Mouse (Mus musculus): ENCODE data around the gene Arhgap23.
A peak's percentile ranks its signal among the peaks of the same experiment; 100 is the strongest.

Gene Arhgap23

DNA sequence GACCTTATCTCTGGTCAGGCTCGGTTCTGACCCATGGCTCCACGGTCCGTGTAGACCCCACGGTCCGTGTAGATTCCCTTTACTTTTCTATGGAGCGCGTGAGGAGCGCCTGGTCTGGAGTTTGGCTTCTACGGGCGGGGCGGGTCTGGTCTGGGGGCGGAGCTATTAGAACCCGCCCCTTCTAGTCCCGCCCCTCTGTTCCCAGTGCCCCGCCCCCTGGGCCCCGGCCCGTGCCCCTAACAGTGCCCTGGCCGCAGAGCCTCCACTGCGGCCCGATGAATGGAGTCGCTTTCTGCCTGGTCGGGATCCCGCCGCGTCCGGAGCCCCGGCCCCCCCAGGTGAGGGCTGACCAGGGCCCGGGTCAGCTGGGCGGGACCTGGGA is at the start of gene Arhgap23:
Arhgap23 (plus strand) TSS at position 204 of the 382 bp plus-strand sequence.
- DNase-seq = peak; percentile 46

- no peak for DNase-seq
Measured at GRCm38 (mm10) chr11:97365556-97365955, 49.8 kb upstream of the Arhgap23 start.

- peak; percentile 39 for DNase-seq
Measured at GRCm38 (mm10) chr11:97368501-97368900, 46.8 kb upstream of the Arhgap23 start.

GRCm38 (mm10) chr11:97370329-97371091 is 44.8 kb upstream of the Arhgap23 start:
- DNase-seq = peak; percentile 88

- no peak for DNase-seq
Measured at GRCm38 (mm10) chr11:97372159-97372864, 43.0 kb upstream of the Arhgap23 start.

GRCm38 (mm10) chr11:97373402-97373801 is 41.9 kb upstream of the Arhgap23 start:
- DNase-seq = no peak

DNA sequence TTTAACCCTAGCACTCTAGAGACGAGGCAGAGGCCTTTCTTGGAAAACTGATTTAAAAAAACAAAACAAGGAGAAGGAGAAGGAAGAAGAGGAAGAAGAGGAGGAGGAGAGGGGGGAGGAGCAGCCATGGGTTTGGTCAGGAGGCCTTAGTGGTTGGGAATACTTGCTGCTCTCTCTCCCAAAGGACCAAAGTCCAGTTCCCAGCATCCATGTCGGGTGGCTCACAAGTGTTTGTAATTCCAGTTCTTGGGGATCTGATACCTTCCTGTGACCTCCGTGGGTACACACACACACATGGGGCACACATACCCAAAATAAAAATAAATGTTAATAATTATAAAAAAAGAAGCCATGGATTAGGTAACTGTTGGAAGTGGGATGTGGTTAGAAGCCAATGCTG is 35.3 kb upstream of the Arhgap23 start:
- DNase-seq = peak; percentile 81

DNA sequence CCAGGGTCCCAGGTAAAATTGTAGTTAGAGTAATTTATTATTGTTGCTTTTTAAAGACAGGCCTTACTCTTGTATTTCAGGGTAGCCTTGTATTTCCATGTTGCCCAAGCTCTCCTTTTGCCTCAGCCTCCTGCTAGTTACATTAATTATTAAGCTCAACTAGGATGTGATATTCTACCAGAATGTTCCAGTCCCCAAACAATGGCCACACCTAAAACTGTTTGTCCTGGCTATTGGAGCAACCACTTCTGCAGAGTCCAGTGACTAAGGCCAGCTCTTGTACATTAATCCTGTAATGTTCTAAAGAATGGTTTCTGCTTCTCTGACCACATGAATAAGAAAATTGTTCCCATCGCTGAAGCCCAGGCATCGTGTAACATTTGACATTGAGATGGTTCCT is 32.3 kb upstream of the Arhgap23 start:
- DNase-seq = peak; percentile 50

- DNase-seq = no peak
Measured at GRCm38 (mm10) chr11:97383764-97384163, 31.6 kb upstream of the Arhgap23 start.

DNA sequence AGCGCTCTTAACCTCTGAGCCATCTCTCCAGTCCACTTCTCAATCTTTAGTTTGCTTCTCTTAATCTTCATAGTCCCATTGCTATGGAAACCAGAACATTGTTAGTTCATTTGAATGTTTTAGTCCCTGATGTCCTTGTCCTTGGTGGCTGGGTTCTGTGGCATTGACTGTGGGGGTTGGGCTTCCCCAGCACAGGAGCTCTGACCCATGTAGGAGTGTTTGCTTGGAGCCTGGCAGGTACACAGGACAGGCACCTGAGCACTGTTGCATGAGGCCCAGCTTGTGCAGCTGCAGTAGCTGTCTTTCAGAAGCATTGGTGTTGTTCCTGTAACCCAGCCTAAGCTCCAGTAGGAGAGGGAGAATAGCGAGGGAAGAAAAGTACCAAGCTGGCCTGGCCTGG is 27.5 kb upstream of the Arhgap23 start:
- no peak for DNase-seq

GRCm38 (mm10) chr11:97389127-97389526 is 26.2 kb upstream of the Arhgap23 start:
- DNase-seq = no peak

GRCm38 (mm10) chr11:97393658-97394057 is 21.7 kb upstream of the Arhgap23 start:
- DNase-seq = no peak

DNA sequence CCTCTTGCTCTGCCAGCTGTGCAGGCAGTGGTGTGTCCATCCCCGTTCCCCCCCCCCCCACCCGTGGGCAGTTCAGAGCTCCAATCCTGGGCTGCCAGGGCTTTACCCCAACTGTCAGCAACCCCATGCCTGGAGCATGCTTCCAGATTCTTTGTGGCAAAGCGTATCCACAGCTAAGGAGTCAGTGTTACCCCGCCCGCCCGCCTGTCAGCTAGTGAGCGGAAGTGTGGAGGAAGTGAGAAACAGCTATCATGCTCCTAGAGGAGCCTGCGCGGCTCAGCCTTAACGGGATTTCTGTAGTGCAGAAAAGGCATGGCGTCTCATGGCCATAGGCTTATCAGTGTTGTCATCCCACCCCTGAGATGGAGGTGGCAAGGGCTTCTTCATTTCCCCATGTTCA is 21.2 kb upstream of the Arhgap23 start:
- DNase-seq = no peak

DNA sequence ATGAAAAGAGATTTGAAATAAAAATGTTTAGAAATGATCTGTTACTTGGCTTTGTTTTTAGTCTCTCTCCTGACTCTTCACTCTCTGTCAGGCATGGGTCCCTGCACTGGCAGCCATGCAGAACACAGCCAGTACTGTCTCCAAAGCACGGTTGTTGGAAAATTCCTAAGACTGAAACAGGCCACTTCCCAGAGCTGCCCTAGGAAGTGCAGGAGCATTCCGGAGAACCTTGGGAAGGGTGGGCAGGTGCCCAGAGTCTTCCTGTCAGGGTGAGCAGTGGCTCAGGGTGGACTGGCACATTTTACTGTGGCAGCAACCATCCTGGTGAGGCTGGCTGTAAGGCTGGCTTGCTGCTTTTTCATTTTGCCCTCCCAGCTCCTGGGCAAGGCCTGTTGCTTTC is 16.8 kb upstream of the Arhgap23 start:
- DNase-seq = peak; percentile 34

DNA sequence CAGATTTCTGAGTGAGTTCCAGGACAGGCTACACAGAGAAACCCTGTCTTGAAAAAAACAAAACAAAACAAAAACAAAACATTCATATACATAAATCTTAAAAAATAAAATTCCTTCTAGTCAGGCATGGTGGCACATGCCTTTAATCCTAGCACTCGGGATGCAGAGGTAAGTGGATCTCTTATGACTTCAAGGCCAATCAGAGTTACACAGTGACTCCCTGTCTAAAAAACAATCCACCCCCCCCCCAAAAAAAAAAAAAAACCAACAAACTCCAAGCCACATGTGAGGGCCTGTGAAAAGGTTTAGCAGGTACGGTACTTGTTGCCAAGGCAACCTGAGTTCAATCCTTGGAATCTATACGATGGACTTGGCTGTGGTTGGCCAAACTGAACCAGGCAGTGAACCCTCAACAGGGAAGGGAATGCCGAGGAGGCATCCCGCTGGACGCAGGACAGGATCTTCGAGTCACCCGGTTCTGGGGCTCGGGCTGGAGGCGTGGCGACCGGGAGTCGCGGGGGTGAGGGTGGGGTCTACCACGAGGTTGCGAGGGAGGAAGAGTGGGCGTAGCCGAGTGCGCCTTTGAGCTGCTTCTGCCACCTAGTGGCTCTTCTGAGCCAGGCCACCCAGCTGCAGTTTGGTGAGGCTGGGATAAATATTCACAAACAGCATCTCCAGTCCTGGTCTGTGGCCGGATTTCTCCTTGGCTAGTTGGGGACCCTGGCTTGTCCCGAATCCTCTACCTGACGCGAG is 15.2 kb upstream of the Arhgap23 start:
- peak; percentile 86 for DNase-seq

DNA sequence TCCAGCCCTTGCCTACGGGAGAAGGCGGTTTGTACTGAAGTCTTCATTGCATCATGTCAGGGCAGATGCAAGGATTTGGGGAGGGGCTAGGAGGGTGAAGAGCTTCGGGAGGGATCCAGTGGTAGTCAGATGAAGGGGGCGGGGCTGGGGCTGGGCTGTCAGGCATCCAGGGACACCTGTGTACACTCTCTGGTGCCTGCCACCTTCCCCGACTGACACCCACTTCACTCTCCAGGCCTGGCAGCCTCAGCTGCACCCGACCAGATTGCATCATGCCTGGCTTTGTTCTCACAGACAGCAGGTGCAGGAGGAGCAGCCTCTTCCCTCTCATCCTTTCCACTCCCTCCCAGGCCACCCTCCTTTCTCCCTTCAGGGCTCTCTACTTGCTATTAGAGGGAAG is 14.3 kb upstream of the Arhgap23 start:
- no peak for DNase-seq

- DNase-seq = no peak
Measured at GRCm38 (mm10) chr11:97401686-97402435, 13.5 kb upstream of the Arhgap23 start.

- no peak for DNase-seq
Measured at GRCm38 (mm10) chr11:97402746-97403145, 12.6 kb upstream of the Arhgap23 start.

GRCm38 (mm10) chr11:97403614-97404183 is 11.6 kb upstream of the Arhgap23 start:
- DNase-seq = peak; percentile 21

DNA sequence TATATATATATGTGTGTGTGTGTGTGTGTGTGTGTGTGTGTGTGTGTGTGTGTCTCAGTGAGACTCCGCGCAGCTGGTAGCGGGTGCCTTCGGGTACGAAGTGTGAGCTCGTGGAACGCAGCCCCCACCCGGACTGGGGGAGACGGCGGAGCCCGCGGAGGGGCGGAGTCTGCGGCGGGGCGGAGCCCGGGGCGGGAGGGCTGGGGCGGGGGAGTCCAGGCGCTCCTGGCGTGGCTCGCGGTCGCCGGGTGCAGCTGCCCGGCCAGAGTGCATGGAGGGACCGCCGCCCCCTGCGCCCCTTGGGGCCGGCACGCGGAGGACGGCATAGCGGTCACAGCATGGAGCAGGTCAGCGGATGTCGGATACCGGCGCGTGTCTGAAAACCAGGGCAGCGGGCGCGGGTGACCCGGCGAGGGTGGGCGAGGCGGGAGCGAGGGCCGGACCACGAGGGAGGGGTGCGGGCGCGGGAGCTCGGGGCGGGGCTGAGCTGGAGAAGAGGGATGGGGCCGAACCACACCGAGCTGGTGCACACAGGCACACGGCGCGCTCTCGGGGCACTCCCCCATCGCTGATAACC is 11.1 kb upstream of the Arhgap23 start:
- DNase-seq = no peak

DNA sequence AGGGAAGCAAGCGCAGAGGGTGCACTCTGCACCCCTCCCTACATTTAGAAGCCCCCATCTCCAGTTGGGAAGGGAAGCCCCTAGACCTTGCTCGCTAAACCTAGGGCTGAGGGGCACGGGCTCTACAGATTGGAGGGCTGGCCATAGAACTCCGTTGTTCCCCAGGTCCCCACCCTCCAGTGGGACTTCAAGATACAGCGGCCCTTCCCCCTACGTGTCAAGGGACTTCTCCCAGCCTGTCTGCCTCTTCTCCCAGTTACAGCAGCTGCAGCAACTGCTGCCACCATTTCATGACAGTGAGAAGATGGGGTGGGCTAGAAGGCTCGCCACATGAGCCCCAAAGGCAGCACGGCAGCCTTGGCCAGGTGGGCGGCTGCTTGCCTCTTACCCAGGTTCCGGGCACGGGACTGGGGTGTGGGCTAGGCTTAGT is 10.6 kb upstream of the Arhgap23 start:
- no peak for DNase-seq

Measured in kidney, adult 9 months (tissue).